Mouse (Mus musculus) cerebellum, postnatal 25 days (tissue): ENCODE measurements around the gene Primpol.

ENCODE experiments used
- DNase-seq, 2 experiments: peaks; one replicate each; pipeline ENCODE4 v3.0.0; 2021; ENCODE audit warnings: mixed read lengths in 2 of 2

The Primpol gene

GRCm38 (mm10) chr8:46616879-46617689 is at the start of gene Primpol, which contains the start of gene Casp3:
Gene Primpol (minus strand): TSS chr8:46617212.
Gene Casp3 (plus strand): TSS chr8:46617291.
- peak; percentile 95 to 98 for DNase-seq

- no peak for DNase-seq
Measured at GRCm38 (mm10) chr8:46655919-46656318, 38.9 kb upstream of the Primpol start.

- DNase-seq: no peak
Measured at GRCm38 (mm10) chr8:46651872-46652271, 34.9 kb upstream of the Primpol start.

GRCm38 (mm10) chr8:46648421-46648820 is 31.4 kb upstream of the Primpol start:
- no peak for DNase-seq

- DNase-seq: no peak
Measured at GRCm38 (mm10) chr8:46641272-46641671, 24.3 kb upstream of the Primpol start.

- DNase-seq: no peak
Measured at GRCm38 (mm10) chr8:46639852-46640251, 22.8 kb upstream of the Primpol start.

GRCm38 (mm10) chr8:46639010-46639571 is 22.1 kb upstream of the Primpol start:
- DNase-seq: peak; percentile 56 to 69

- DNase-seq: no peak
Measured at GRCm38 (mm10) chr8:46630932-46631331, 13.9 kb upstream of the Primpol start.

- no peak for DNase-seq
Measured at GRCm38 (mm10) chr8:46630422-46630821, 13.4 kb upstream of the Primpol start.

GRCm38 (mm10) chr8:46628645-46629044 is 11.6 kb upstream of the Primpol start:
- no peak for DNase-seq

- DNase-seq: peak in 1 of 2 experiments; percentile 22
Measured at GRCm38 (mm10) chr8:46627881-46628280, 10.9 kb upstream of the Primpol start.

GRCm38 (mm10) chr8:46626642-46627041 is 9.6 kb upstream of the Primpol start:
- DNase-seq: no peak

- DNase-seq: no peak
Measured at GRCm38 (mm10) chr8:46625166-46625565, 8.2 kb upstream of the Primpol start.

GRCm38 (mm10) chr8:46622446-46623270 is 5.6 kb upstream of the Primpol start:
- DNase-seq: no peak

- DNase-seq: no peak
Measured at GRCm38 (mm10) chr8:46618639-46619320, 1.8 kb upstream of the Primpol start.

- peak in 1 of 2 experiments; percentile 7 for DNase-seq
Measured at GRCm38 (mm10) chr8:46617690-46618620, 943 bp upstream of the Primpol start.

GRCm38 (mm10) chr8:46615936-46616335 is 1.1 kb downstream of the Primpol start:
- no peak for DNase-seq

GRCm38 (mm10) chr8:46613377-46613776 is 3.6 kb downstream of the Primpol start:
- DNase-seq: no peak

- DNase-seq: no peak
Measured at GRCm38 (mm10) chr8:46612913-46613312, 4.1 kb downstream of the Primpol start.

GRCm38 (mm10) chr8:46611557-46611956 is 5.5 kb downstream of the Primpol start:
- DNase-seq: no peak

GRCm38 (mm10) chr8:46606930-46607329 is 10.1 kb downstream of the Primpol start:
- DNase-seq: no peak

GRCm38 (mm10) chr8:46603587-46603986 is 13.4 kb downstream of the Primpol start:
- no peak for DNase-seq
